Mouse (Mus musculus): Measurements from ENCODE around the gene Mertk.

Gene Mertk

DNA sequence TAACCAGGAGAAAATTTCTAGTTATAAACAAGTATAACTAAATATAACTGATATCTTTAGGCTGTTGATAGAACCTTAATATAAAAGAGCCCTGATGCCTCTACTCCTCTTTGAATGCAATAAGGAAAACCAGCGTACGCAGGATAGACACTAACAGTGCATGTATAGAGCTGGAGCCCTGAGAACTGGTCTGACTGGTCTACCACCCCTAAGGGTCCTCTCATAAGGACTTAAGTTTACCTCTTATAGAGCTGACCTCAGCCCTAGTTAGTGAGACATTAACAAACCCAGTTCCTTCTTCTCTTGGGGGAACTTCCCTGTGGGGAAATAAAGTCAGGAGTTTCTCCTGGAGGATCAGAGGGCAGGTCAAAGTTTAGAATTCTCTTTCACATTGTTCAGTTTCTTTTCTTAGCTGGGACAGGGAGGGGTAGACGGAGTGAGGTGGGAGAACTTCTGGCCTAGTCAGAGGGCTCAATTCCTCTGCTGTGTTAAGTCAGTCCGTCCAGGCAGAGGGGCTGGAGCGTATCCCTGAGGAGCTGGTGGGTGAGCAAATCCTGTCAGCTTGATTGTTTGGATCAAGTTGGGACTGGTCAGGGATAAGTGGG, 23.5 kb downstream of the Mertk start:
- no peak for DNase-seq (ENCODE audit: low spot score in 2 of 2)

DNA sequence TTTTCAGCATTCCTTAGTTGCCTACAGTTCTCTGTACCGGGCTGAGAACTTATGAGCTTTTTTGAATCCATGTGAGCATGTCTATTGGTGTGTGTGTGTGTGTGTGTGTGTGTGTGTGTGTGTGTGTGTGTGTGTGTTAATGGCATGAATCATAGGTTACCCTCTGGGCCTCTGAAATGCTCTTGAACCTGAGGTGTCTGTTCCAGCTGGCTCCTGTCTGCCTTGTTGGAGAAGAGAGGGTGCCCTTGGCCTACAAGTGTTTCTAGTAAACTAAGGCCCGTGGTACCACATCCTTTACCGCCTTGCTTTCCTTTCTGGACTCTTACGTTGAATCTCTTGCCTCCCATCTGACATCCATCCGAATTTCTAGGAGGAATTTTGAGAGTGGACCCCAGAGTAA, 27.3 kb downstream of the Mertk start:
- DNase-seq (ENCODE audit: low spot score in 2 of 2), result no peak

DNA sequence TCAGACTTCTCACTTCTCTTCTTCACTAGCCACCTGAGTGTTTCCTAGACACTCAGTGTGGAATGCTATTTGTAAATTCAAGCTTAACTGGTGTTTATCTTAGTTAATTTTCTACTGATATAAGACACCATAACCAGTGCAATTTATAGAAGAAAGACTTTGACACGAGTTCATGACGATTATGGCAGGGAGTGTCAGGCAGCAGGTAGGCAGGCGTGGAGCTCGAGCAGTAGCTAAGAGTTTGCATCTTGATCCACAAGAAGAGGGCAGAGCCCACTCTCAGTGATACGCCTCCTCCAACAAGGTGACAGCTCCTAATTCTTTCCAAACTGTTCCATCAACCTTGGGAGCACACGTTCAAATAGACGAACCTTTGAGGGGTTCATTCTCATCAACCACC, 27.9 kb downstream of the Mertk start:
- DNase-seq (ENCODE audit: low spot score in 2 of 2), result no peak

DNA sequence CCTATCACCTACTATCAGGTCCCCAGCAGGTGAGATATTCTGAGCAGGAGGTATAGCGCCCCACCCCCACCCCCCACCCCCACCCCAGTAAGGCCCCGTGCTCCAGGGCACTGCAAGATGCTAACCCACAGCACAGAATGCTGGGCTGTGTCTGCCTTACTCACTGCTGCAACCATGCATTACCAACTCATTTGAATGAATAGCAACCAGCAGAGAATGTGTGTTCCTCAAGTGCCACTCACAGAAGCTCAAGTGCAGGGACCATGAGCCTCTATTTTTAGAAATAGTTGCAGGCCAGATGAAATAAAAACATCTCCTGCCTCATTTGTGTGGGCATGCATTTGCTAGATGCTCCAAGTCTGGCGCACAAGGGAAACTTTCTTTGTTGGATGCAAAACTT, 28.8 kb downstream of the Mertk start:
- DNase-seq (ENCODE audit: low spot score in 2 of 2), result no peak

DNA sequence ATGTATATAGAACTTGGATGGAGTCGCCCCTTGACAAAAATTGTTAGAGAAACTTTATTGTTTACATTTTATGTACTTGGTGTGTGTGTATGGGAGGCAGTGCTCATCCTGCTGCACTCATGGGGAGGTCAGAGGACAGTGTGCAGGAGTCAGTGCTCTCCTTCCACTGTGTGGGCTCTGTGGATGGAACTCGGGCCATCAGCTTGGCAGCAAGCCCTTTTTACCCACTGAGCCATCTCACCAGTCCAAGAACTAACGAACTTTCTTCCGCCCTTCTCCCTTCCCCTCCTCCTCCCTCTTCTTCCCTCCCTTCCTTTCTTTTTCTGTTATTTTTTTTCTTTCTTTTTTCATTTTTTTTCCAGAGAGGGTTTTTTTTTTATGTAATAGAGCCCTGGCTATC, 29.3 kb downstream of the Mertk start:
- DNase-seq (ENCODE audit: low spot score in 2 of 2), result no peak

DNA sequence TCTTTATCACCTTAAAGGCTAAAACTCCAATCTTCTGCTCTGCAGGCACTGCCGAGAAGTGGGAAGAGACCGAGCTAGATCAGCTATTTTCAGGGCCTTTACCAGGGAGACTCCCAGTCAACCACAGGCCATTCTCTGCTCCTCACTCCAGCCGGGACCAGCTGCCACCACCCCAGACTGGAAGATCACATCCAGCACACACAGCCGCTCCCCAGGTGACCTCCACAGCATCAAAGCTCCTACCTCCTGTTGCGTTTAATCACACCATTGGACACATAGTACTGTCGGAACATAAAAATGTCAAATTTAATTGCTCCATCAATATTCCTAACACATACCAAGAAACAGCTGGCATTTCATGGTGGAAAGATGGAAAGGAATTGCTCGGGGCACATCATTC, 30.4 kb downstream of the Mertk start:
- DNase-seq (ENCODE audit: low spot score in 2 of 2), result no peak

DNA sequence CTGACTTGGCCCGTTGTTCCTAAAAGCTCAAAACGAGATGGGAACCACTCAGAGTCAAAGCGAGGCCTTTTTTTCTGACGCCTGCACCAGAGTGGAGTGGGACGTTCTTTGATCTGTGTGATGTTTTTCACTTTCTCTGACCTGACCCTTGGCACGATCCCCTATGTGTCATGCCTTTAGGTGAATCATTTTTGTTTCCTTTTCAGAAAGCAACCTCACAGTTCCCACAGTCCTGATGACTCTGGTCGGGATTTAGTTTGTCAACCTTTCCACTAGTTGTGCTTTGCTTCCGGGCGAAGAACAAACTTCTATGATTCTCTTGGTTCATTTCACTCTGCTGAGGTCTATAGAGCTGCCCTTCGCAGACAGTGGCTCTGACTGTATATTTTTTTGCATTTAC, 32.8 kb downstream of the Mertk start:
- DNase-seq (ENCODE audit: low spot score in 2 of 2), result no peak

DNA sequence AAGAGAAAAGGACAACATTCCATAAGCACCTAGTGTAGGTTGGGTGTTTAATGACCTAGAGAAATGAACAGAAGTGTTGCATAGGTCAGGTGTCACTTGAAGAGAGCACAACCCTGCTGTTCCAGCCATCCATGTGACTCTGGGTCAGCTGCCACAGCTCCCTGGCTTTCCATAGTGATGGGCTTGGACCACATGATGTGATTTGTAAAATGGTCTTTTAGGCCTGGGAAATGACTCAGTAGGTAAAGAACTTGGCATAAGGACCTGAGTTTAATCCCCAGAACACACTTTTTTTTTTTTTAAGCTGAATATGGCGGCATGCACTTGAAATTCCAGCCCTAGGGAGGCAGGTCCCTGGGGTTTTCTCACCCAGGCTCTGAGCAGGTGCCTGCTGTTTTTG, 33.2 kb downstream of the Mertk start:
- DNase-seq (ENCODE audit: low spot score in 2 of 2), result no peak

DNA sequence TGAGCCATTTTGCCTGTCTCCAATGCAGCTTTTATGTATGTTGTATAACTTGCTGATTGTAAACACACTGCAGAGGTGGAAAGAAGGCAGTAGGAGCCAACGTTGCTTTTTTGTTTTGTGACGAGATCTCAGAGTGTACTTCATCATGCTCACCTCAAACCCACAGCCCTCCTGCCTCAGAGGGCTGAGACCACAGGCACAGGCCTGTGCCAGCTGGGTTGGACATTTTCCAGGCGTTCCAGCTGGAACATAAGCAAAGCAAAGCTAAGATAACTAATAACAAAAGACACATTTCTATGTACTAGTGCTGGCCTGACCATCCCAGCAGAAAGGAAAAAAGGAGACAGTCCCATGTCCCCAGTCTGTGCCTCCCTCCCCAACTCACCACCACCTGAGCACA, 36.3 kb downstream of the Mertk start:
- no peak for DNase-seq (ENCODE audit: low spot score in 2 of 2)

DNA sequence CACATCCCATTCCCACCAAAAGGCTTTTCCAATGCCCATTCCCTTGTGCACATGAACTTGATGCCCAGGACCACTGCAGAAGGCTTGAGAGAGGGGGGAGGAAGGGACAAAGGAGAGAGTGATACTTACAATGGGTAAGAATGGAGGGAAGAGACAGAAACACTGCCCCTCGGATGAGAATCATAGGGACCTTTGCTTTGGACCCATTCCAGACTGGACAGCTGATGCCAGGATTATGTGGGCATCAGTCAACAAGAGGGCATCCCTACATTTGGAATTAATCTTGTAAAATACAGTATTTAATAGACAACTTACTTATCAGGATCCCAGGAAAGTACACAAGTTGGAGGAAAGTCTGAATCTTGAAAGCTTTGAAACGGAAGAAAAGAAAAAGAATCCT, 38.3 kb downstream of the Mertk start:
- DNase-seq (ENCODE audit: low spot score in 2 of 2), result no peak

DNA sequence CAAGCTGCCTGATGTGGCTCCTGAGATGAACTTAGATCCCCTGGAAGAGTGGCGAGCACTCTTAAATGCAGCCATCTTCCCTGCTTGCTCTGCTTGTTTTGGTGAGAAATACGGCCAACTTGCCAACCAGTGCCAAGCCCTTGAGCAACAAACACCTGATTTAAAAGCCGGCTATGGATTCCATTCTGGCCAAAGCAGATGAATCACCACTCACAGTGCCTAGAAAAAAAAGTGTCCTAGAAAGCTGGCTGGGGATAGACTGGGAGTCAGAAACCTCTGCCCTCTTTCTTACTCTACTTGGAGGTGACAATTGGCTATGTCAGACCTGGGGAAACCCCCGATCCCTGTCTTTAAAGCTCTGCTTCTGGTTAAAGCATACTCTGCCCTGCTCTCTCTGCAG, 39.0 kb downstream of the Mertk start:
- no peak for DNase-seq (ENCODE audit: low spot score in 2 of 2)

DNA sequence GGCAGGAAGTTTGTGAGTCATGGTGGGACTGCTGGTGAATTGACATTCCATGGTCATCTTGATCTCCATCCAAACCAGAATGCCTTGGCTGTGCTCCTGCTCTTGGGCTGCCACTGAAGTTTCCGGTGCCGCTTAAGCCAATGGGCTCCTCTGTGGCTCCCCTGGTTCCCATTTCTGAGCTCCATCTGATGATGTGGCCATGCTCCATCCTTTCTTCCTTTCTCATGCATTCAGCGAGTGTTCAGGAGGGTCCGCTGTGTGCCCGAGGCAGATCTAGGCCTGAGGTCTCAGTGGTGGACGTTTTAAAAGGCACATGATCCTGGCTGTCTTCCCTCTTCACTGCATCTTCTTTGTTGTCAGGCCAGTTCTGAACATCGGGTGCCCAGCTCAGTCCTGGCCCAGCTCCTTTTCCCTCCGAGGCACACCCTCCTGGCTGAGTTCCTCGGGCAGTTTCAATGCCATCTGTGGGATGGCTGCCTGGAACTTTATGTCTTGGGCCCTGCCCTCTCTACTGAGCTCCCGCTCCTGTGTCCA, 40.0 kb downstream of the Mertk start:
- DNase-seq (ENCODE audit: low spot score in 2 of 2), result peak; percentile 35 to 56

DNA sequence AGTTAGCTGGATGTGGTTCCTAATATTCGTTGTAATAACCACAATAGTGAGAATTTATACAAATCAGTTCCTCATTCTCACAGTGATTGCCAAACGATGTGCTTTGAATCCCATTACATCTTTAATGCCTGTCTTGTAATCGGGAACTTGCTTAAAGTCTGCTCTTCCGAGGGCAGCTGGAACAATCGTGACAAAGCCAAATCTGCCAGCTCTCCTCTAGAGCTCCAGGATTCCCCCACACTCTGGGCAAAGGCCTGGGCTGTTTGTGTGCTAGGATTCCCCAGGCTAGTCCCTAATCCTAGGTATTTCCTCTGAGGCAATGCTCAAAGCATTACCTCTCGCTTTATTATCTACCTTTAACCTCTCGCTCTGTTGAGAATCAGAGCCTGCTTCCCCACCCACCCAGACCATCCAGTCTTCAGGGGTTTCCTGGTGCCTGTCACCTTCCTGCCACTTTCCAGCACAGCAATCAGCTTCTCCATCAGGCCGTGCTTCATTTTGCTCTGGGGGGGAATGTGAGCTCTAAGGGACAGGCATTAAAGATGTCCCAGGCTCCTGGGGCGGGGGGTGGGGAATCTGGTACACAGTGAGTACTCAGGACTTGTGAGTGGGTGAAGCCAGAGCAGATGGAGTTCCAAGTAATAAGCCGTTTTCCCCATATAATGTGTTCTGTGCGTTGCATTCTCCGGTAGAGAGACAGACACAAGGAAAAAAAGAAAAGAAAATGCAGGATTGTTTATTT, 47.3 kb downstream of the Mertk start:
- no peak for DNase-seq (ENCODE audit: low spot score in 2 of 2)

DNA sequence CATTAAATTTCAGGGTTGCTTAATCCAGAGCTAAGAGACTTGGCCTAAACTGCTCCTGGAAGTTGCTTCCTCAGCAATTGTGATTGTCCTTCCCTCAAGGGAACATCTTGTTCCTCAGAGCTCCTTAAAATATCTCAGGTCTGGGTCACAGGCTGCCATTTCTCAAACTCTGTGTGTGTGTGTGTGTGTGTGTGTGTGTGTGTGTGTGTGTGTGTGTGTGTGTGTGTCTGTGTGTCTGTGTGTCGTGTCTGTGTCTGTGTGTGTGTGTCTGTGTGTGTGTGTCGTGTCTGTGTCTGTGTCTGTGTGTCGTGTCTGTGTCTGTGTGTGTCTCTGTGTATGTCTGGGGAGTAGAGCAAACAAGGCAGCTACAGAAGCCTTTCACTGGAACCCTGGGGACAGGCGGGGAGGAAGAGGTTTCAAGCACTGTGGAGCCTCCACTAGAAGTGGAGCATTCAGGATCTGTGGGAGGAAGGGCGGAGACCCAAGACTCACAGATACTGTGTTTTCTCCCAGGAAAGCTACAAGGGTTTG, 47.9 kb downstream of the Mertk start:
- no peak for DNase-seq (ENCODE audit: low spot score in 2 of 2)

DNA sequence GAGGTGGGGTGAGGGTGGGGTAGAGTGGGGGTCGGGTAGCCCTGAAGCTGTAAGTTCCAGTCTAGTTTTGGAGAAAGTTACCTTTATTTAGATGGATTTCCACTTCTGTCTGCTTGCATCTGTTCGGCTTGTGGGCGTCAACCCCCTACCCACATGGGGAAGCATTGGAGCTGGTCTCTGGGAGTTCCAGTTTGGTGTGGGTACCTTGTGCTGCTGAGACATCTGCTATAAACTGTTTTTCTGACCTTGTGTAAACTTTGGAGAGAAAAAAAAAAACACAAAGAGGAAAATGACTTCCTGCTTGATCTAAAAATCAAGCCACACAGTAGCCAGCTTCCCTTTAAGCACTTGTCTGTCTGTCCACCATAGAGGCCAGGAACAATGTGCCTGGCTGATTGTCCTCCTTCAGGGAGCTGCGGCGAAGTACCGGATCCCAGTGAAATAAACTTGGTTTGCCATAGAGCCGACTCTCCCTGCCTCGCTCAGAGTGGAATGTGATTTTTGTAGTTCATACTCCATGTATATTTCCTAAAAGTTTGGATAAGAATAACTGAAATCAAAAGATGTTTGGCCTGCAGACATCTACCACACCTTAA, 48.8 kb downstream of the Mertk start:
- DNase-seq (ENCODE audit: low spot score in 2 of 2), result no peak

DNA sequence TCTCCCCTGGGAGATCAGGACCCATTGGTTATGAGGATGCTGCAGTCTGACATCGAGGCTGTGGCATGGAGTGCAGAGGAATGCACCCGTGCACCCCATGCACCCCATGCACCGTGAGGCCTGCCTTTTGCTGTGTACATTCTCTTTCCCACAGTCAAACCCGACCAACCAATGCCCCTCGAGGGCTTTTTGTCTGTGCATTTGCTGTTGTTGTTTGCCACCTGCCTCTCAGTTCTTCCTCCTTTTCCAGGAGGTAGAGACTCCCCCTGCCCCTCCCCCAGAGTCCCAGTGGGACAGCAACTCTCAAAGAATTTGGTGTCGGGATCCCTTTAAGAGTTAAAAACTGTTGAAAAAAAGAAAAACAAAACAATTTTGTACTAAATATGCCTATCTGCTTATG, 49.4 kb downstream of the Mertk start:
- DNase-seq (ENCODE audit: low spot score in 2 of 2), result no peak

DNA sequence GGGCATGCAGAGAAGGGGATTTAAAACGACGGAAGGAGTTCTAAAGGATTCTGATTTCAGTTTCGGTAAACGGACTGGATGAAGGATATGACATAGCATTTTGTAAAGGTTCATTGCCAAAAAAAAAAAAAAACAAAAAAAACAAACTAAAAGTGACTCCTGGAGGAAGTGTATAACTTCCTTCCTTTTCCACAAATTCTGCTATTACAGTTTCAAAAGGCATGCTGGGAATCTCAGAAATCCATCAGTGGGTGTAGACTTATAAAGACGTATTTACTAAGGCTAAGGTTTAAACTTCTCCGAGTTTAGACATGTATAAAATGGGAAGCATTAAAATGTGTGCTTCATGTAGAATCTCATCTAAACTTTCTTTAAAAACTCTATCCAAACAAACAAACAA, 52.3 kb downstream of the Mertk start:
- no peak for DNase-seq (ENCODE audit: low spot score in 2 of 2)

DNA sequence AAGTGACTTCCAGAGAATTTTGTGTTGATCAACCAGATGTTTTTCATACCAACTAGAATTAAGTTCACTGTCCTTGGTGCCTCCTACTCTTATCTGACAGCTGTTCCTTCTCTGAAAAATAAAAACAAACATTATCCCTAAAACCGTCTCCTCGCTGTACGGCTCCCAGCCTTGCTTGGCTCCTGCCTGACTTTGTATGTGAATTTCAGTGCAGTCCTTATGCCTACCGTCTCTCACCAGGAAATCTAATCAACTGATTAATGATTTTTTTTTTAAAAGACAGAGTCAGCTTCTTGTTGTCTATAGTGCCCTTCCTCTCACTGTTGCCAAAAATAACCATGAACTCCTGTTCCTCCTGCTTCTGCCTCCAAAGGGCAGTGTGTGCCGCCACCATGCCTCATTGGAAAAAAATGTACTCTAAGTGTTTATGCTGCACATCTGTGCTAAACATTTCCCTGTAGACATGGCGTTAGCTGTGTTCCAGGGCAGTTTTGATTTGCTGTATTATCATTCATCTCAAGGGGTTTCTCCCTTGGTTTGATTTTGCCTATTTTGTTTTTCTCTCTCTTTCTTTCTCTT, 54.6 kb downstream of the Mertk start:
- no peak for DNase-seq (ENCODE audit: low spot score in 2 of 2)

DNA sequence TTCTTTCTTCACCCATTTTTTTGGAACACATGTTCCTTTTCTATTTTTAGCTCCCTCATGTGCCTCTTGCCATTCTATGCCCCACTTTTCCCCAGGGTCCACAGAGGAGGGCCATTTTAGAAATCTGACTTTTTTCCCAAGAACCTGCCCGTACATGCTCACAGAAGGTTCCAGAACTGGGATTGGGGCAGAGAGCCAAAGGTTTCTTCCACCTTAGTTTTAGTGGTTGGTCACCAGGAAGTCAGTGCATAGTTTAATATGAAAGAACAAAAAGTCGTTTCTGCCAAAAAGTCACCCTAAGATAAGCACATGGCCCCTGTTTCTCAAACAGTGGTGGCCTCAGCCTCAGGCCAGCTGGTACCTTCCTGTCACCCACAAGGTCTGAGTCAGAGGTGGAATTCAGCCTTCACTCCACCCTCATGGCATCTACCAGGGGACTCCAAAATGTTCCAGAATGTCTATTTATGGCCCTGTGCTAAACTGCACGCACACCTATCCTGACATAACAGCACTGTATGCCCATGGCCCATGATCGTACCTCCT, 56.5 kb downstream of the Mertk start:
- no peak for DNase-seq (ENCODE audit: low spot score in 2 of 2)

DNA sequence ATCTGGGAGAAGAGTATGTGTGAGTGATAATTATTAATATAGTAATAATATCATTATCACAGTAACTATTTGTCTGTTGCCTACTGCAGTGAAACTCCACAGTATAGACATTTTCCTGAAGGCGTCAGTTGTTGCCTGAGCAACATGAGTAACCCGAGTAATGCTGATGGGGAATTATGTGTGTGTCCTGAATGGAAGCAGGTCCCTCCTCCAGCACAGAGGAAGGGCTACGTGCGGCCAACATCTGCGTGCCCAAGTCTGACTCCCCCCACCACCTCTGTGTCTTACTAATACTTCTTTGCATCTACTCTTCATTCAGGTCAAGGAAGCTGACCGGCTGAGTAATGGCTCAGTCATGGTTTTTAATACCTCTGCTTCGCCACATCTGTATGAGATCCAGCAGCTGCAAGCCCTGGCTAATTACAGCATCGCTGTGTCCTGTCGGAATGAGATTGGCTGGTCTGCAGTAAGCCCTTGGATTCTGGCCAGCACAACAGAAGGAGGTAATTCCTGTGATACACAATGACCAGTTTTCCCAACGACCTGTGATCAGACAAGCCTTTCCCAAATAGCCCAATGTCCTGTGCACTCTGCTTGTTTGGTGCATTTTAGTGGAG, 60.1 kb downstream of the Mertk start:
- no peak for DNase-seq (ENCODE audit: low spot score in 2 of 2)

DNA sequence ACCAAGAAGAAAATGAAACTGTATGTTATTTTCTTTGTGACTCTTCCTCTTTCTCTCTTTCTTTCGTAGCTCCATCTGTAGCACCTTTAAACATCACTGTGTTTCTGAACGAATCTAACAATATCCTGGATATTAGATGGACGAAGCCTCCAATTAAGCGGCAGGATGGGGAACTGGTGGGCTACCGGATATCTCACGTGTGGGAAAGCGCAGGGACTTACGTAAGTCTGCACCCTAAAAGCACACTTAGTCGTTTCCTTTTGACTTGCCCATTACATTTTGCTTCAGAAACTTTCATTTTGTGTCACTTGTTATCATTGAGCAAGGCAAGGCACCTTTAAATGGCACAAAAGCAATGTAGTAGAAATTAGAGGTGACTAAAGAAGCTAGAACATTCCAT, 63.3 kb downstream of the Mertk start:
- DNase-seq (ENCODE audit: low spot score in 2 of 2), result no peak

DNA sequence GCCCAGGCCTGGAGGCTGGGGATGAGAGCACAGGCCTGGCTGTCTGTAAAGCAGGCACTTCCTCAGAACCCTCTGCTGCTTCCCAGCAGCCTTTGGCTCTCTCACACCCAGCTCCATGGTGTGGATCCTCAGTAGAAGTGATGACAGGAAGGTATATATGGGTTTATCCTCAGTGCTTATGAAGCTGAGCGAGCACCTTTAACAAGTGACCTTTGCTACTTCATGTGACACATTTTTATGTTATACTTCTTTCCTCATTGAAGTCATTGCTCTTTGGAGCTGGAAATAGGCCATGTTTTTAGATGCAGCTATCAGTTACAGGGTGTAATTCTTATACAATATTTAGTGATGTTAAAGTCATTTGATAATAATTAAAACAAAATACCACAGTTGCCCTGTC, 67.0 kb downstream of the Mertk start:
- DNase-seq (ENCODE audit: low spot score in 2 of 2), result no peak

Data from frontal cortex, postnatal 14 days (tissue).